Mouse (Mus musculus): Measurements from ENCODE around the gene Capg.
"Not testable (repeated sequence)": the region's sequence is repeated elsewhere in the genome, so short reads cannot be mapped to it uniquely, and the experiment has no call there.

Capg gene

GRCm38 (mm10) chr6:72532580-72532979 lies 11.6 kb upstream of the Capg start:
- DNase-seq (ENCODE audit: low spot score), result no peak

- not testable (repeated sequence) for DNase-seq (ENCODE audit: low spot score)
Measured at GRCm38 (mm10) chr6:72533555-72533954, 10.6 kb upstream of the Capg start.

DNA sequence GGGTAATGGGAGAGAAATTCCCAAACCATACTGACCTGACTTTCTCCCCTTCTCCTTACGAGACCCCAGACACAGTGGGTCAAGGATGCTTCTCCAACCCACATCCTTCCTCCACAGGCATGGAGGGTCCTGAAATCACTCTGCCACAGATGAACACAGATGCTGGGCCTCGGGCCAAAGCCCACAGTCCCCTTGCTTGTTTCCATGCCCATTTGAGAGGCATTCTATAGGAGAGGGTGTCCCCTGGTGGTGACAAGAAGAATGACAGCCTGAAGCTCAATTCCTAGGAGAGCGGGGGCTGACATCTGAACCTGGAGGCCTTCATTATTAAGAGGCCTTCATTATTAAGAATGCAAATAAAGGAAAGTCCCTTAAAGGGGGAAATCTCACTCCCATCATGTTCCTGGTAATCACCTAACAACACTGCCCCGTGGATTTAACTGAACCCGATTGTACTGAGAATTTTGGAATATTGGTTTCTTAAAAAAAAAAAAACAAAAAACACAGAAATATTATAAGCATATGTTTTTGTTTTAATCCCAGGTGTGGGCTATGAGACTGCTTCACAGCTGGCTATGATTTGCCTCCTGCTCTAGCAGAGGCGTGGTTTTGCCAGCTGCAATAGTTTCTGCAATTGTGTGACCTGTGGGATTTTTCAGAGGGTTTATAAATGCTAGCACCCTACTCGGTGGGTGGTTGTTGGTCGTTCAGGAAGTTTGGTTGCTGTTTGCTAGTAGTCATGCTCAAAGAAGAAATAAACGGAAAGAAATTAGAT lies 10.0 kb upstream of the Capg start:
- peak; percentile 81 for DNase-seq (ENCODE audit: low spot score)

DNA sequence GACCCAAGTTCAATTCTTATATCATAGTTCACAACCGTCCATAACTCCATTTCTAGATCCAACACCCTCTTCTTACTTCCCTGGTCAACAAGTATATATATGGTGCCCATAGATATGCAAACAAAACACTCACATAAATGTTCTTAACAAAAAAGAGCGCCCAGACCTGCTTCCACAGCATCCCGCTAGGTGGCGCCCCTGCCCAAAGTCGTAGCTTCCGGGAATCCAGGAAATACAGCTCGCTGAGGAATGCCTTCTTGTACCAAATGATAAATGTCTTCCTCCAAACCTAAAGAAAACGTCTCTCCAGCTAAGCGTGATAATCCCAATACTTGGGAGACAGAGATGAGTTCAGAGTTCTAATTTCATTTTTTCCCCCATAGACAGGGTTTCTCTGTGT lies 9.0 kb upstream of the Capg start:
- peak; percentile 84 for DNase-seq (ENCODE audit: low spot score)

DNA sequence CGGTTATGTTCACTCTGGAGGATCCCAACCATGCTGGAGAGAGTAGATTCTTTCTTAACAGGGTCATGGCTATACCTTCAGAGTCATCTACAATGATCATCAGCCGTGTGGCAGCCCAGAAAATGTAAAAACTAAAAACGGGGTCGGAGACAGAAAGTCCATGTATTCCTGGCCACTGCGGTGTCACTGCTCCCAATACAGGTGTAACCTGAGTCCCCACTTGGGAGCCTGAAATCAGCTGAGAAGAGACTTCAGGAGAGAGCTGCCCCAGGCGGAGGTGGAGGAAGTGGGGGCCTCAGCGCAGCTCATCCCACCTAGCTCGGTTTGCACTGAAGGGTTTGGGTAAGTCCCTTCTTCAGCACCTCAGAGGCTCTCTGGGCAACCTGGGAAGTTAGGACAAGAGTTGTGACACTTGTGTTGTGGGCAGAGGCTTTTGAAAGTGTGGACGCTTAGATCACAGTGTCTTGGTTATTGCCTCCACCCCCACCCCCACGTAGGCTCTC lies 6.1 kb upstream of the Capg start:
- no peak for DNase-seq (ENCODE audit: low spot score)

DNA sequence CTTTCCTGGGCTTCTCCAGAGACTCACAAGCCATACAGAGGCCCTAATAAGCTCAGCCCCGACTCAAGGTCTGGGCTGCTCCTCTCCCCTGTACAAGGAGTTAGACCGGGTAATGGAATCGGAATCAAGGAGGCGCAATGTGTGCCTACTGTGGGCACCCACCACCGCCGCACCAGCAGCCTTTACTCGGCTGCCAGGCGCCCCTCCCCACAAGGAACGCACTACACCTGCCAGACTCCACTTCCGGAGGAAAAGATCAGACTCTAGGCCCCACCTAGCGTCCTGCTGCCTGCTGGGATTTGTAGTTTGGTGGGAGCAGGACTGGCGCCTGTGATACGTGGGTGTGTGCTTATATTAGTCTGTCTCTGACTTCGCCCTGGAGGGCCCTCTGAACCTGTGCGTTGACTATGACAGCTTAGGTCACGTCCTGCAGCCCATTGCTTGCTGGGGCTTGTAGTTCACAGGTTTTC lies 5.6 kb upstream of the Capg start:
- DNase-seq (ENCODE audit: low spot score), result peak; percentile 89

- DNase-seq (ENCODE audit: low spot score), result no peak
Measured at GRCm38 (mm10) chr6:72543265-72543850, 833 bp upstream of the Capg start.

- DNase-seq (ENCODE audit: low spot score), result no peak
Measured at GRCm38 (mm10) chr6:72545377-72545776, 1.2 kb downstream of the Capg start.

GRCm38 (mm10) chr6:72547121-72547520 lies 2.9 kb downstream of the Capg start:
- DNase-seq (ENCODE audit: low spot score), result no peak

GRCm38 (mm10) chr6:72547862-72548261 lies 3.7 kb downstream of the Capg start:
- no peak for DNase-seq (ENCODE audit: low spot score)

- DNase-seq (ENCODE audit: low spot score), result no peak
Measured at GRCm38 (mm10) chr6:72549041-72549580, 4.9 kb downstream of the Capg start.

- DNase-seq (ENCODE audit: low spot score), result no peak
Measured at GRCm38 (mm10) chr6:72550025-72550424, 5.8 kb downstream of the Capg start.

GRCm38 (mm10) chr6:72550503-72551100 lies 6.4 kb downstream of the Capg start:
- DNase-seq (ENCODE audit: low spot score), result no peak

DNA sequence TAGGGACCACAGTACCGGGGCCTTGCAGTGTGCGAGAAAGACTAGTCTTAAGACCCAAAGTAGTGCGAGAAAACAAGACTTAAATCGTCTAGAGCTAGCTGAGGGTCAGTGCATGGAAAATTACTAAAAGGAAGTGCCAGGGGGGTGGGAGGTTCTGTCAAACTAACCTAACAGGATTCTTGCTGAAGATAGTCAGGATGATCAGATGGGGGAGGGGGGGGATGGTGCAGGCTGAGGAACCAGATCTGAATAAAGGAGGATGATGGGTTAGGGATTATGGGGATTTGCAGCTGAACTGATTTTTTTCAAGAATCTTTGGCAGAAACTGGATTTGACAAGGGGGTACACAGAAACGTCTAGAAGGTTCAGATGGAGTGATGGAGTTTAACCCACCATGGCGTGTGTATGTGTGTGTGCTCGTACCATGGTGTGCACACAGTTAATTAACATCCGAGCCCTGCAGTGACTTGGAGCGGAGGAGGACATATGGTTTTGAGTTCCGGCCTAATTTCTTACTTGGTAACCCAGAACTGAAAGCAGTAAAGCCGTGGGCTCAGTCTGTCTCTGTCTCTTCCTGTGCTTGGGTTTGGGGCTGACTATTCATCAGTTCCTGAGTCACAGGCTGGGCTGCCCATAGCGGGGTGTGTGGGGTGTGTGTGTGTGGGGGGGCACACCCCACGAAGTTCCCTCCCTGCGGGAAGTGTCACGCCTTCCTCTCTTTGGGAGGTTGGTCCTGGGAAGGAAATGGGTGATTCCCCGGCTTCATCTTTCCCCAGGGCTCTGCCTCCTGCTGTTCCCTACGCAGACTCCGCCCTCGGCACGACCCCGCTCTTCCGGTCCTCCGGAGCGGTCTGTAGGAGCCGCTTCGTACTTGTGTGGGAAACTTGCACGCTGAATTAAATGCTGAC lies 8.2 kb downstream of the Capg start:
- DNase-seq (ENCODE audit: low spot score), result peak; percentile 79

GRCm38 (mm10) chr6:72553079-72553412 lies 8.9 kb downstream of the Capg start:
- no peak for DNase-seq (ENCODE audit: low spot score)

DNA sequence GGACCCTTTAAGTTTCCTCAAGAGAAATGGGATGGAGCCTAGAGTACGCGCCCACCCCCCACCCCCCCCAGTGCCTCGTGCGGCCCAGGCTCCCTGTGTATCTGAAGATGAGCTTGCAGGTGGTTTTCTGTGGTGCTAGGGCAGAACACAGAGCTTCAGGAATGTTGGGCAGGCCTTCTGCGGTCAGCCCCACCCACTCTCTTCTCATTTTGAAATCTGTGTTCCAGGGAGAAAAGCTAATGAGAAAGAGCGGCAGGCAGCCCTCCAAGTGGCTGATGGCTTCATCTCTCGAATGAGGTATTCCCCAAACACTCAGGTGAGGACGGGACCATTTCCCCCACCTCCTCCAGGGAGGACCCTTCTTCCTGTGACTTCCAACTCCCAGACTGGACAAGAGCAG lies 16.6 kb downstream of the Capg start:
- no peak for DNase-seq (ENCODE audit: low spot score)

DNA sequence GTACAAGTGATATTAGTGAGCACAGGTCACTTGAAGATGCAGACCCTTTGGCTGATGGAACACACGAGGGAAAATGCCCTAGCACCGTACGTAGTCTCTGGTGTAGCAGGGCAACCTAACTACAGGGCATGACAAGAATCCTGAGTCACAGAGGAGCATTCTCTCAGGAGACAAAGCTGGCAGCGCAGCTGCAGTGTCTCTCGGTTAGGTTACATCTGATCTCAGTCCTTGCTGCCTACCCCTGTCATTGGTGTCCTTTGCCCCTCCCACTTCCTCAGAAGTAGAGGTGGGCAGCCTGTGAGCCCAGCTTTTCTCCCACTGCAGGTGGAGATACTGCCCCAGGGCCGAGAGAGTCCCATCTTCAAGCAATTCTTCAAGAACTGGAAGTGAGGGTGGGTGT lies 18.3 kb downstream of the Capg start:
- no peak for DNase-seq (ENCODE audit: low spot score)

GRCm38 (mm10) chr6:72562894-72563293 lies 18.7 kb downstream of the Capg start:
- DNase-seq (ENCODE audit: low spot score), result no peak

DNA sequence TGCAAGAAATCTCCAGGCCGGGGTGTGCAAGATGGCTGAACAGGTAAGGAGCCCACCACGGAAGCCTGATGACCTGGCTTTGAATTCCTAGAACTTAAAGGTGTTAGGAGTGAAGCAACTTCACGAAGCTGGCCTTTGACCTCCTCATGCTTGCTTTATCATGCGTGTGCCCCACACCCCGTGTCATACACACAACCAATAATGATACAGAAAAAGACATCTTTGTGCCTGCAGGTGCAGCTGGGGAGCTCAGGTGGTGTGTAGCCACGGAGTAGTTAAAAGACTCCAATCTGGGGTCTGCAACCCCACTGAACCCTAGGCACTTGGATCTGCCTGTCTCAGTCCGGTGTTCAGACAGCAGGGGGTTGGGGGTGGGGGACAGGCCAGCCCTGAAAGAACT lies 21.3 kb downstream of the Capg start:
- no peak for DNase-seq (ENCODE audit: low spot score)

DNA sequence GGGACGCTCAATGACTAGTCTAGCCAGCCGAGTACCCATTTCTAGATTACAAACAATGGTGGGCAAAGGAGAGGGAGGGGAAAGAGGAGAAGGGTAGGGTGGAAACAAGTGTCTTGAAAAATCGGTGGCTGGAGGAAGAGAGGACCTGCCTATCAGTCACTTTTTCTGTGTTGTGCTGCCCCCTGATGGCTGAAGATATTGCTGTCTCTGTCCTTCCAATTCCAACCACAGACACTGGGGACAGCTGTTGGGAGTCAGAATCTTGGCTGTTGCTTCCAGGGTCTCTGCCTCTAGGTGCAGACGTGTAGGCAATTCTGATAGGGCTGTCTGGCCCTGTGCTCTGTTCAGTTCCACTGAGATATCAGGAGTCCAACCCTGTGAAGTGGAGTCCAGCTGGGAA lies 21.9 kb downstream of the Capg start:
- DNase-seq (ENCODE audit: low spot score), result peak; percentile 82

DNA sequence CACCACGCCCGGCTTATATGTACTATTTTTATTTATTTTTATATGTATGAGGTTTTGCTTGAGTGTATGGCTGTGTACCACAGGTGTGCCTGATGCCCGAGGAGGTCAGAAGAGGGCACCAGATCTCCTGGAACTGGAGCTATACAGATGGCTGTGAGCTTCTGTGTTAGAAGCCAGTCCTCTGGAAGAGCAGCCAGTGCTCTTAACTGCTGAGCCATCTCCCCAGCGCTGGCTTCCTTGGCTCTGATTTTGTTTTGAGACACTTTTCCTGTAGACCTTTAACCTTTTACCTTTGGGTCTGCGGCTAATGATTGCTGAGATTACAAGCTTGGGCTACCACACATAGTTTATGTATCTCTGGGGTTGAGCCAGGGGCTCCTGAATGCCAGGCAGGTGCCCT lies 23.3 kb downstream of the Capg start:
- DNase-seq (ENCODE audit: low spot score), result no peak

DNA sequence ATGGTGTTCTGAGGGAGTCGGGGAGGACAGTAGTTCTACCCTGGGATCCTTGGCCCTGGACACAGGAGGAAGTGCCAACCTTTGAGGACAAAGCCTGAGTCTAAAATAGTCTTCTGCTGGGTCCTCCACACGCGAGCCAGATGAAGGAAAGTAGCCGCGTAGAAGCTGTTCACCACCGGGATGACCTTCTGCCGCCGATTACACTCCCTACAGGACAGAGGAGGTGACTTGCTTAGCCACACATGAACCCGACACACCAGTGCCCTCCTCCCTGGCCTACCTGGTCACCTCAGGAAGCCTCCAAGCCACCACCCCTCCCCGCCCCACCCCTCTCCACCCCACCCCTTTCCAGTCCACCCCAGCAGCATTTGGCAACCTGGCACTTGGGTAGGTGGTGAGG lies 24.5 kb downstream of the Capg start:
- no peak for DNase-seq (ENCODE audit: low spot score)
